Mouse (Mus musculus) myocyte (in vitro differentiated cells): ENCODE measurements around the gene Fam228a.

Experiments used
- E2F4 ChIP-seq: IDR thresholded peaks from one replicate; pipeline ENCODE4 v1.6.1; 2011; ENCODE audit warnings: mild to moderate bottlenecking, control low read depth, moderate library complexity; ENCODE audit not compliant: insufficient read depth
- POLR2A ChIP-seq: IDR thresholded peaks from one replicate; pipeline ENCODE4 v1.6.1; 2011; ENCODE audit warnings: low read depth, mild to moderate bottlenecking, control low read depth, moderate library complexity; ENCODE audit not compliant: insufficient read length
- TCF12 ChIP-seq: IDR thresholded peaks from one replicate; pipeline ENCODE4 v1.6.1; 2011; ENCODE audit warnings: mild to moderate bottlenecking, control low read depth; ENCODE audit not compliant: poor library complexity, insufficient read depth, severe bottlenecking

GRCm38 (mm10) chr12:4715606-4716005, 22.6 kb downstream of the Fam228a start:
- TF ChIP-seq TCF12 (no peak), POLR2A (no peak), E2F4 (no peak)
